In genomic region chr3:107287346-107287745, GRCm38 (mm10) we compare ENCODE assay signal across 39 mouse cellular contexts. TPM values are rescaled to one million over a fixed set of nuclear protein-coding genes. Genes with fewer than 3 reads are reported as not detected.
"Had no signal": no experiment of that assay in that cellular context is flagged by ENCODE, and none has a peak within 500 bp of the region (broad histone marks: within the 10 kb centered on the region; RNA-seq: fewer than 3 reads in every experiment).

No protein-coding gene starts in this region.

- H3K9ac ChIP-seq: embryonic facial prominence, embryonic 12.5 days; embryonic facial prominence, embryonic 13.5 days; embryonic facial prominence, embryonic 15.5 days; forebrain, embryonic 12.5 days; forebrain, embryonic 13.5 days; forebrain, embryonic 15.5 days; forebrain, postnatal 0 days had no signal

- H3K4me3 ChIP-seq: embryonic facial prominence, embryonic 10.5 days; embryonic facial prominence, embryonic 12.5 days; embryonic facial prominence, embryonic 13.5 days; embryonic facial prominence, embryonic 15.5 days; erythroblast, embryonic 14.5 days; forebrain, embryonic 10.5 days; forebrain, embryonic 12.5 days; forebrain, embryonic 13.5 days; forebrain, embryonic 15.5 days; gastrocnemius, adult 2 months; heart, adult 2 months had no signal

- ATAC-seq: forebrain, embryonic 13.5 days; forebrain, embryonic 14.5 days; forebrain, embryonic 15.5 days; forebrain, embryonic 16.5 days; forebrain, postnatal 0 days had no signal

- H3K4me1 ChIP-seq: forebrain, embryonic 12.5 days; forebrain, embryonic 13.5 days; forebrain, embryonic 15.5 days had no signal

- DNase-seq: cerebellum, adult 2 months; cerebellum, adult 8-10 months; cerebellum, adult 9-10 months; cerebellum, adult 9-11 months; cerebellum, postnatal 10 days; cerebellum, postnatal 14 days; cerebellum, postnatal 25 days; cerebellum, postnatal 36 days; embryo, embryonic 11 days; forebrain, postnatal 0 days; gastrocnemius, adult 2 months; gastrocnemius, postnatal 10 days; gastrocnemius, postnatal 14 days; gastrocnemius, postnatal 25 days; gastrocnemius, postnatal 36 days; heart, adult 18-20 months; heart, adult 2 months had no signal

- H3K27me3 ChIP-seq: embryonic facial prominence, embryonic 12.5 days; embryonic facial prominence, embryonic 13.5 days; embryonic facial prominence, embryonic 15.5 days; forebrain, embryonic 12.5 days; forebrain, embryonic 13.5 days; forebrain, embryonic 15.5 days had no signal

- H3K4me2 ChIP-seq: embryonic facial prominence, embryonic 12.5 days; embryonic facial prominence, embryonic 13.5 days; embryonic facial prominence, embryonic 15.5 days; forebrain, embryonic 12.5 days; forebrain, embryonic 13.5 days; forebrain, embryonic 15.5 days had no signal

- H3K27ac ChIP-seq: embryonic facial prominence, embryonic 10.5 days; embryonic facial prominence, embryonic 12.5 days; embryonic facial prominence, embryonic 13.5 days; embryonic facial prominence, embryonic 15.5 days; forebrain, embryonic 10.5 days; forebrain, embryonic 12.5 days; forebrain, embryonic 13.5 days; forebrain, embryonic 15.5 days; gastrocnemius, adult 2 months; heart, adult 2 months had no signal

- H3K9me3 ChIP-seq: embryonic facial prominence, embryonic 10.5 days; embryonic facial prominence, embryonic 12.5 days; embryonic facial prominence, embryonic 13.5 days; embryonic facial prominence, embryonic 15.5 days; forebrain, embryonic 10.5 days; forebrain, embryonic 12.5 days; forebrain, embryonic 13.5 days; forebrain, embryonic 15.5 days had no signal

RNA-seq across cellular contexts. Expression of gene Slc16a4, which starts 3.7 kb away (rescaled TPM):
- total RNA-seq: granulocyte monocyte progenitor cell, adult 5-6 weeks had no signal
- polyA plus RNA-seq: erythroblast, embryonic 14.5 days had no signal

RNA-seq across cellular contexts. Expression of gene Prok1, which starts 47.8 kb away (rescaled TPM):
- total RNA-seq: common myeloid progenitor, adult 5-6 weeks; forebrain, postnatal 0 days; gastrocnemius, adult 18-20 months; gastrocnemius, adult 2 months; gastrocnemius, adult 8-10 months; gastrocnemius, postnatal 14 days; gastrocnemius, postnatal 25 days; gastrocnemius, postnatal 36 days; granulocyte monocyte progenitor cell, adult 5-6 weeks; heart, adult 2 months; heart, adult 8-10 months had no signal
- polyA plus RNA-seq: embryonic facial prominence, embryonic 10.5 days; embryonic facial prominence, embryonic 11.5 days; embryonic facial prominence, embryonic 12.5 days; embryonic facial prominence, embryonic 14.5 days; embryonic facial prominence, embryonic 15.5 days; erythroblast, embryonic 14.5 days; forebrain, embryonic 10.5 days; forebrain, embryonic 11.5 days; forebrain, embryonic 12.5 days; forebrain, embryonic 13.5 days; forebrain, embryonic 14.5 days; forebrain, embryonic 15.5 days; heart, adult 2 months had no signal

RNA-seq across cellular contexts. Expression of gene A630076J17Rik, which starts 56.9 kb away (rescaled TPM):
- total RNA-seq: common myeloid progenitor, adult 5-6 weeks; forebrain, postnatal 0 days; gastrocnemius, adult 18-20 months; gastrocnemius, adult 2 months; gastrocnemius, adult 8-10 months; gastrocnemius, postnatal 10 days; gastrocnemius, postnatal 14 days; gastrocnemius, postnatal 25 days; gastrocnemius, postnatal 36 days; gastrocnemius, postnatal 4 days; granulocyte monocyte progenitor cell, adult 5-6 weeks; heart, adult 18-20 months; heart, adult 2 months; heart, adult 8-10 months had no signal
- polyA plus RNA-seq: cerebellum, adult 2 months; cortical plate, adult 2 months; embryonic facial prominence, embryonic 10.5 days; embryonic facial prominence, embryonic 12.5 days; embryonic facial prominence, embryonic 13.5 days; embryonic facial prominence, embryonic 14.5 days; embryonic facial prominence, embryonic 15.5 days; erythroblast, embryonic 14.5 days; forebrain, embryonic 10.5 days; forebrain, embryonic 11.5 days; forebrain, embryonic 12.5 days; forebrain, embryonic 13.5 days; forebrain, embryonic 14.5 days; forebrain, embryonic 15.5 days; forebrain, embryonic 16.5 days; forebrain, postnatal 0 days; frontal cortex, adult 2 months had no signal
